Mouse (Mus musculus): Measurements from ENCODE around the gene Fam166a.

DNA sequence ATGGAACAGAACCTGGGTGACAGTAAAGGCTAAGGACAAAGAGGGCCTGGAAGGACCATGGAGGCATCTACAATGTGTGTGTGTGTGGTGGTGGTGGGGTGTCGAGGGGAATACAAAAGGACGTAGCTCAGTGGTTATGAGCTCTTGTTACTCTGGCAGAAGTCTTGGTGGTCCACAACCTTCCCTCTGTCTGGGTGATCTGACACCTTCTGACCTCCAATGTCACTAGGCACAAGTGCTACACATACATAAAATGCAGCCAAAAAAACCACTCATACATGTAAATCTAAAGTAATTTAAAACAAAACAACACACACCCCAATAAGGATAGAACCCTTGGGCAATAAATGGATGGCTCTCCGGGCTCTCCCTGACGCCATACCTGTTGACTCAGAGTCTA lies 8.9 kb downstream of the Fam166a start:
- TF ChIP-seq CTCF (IDR thresholded peaks at IDR 0.05; ENCODE audit: low read depth) = no peak
- no peak for TF ChIP-seq EP300 (IDR thresholded peaks at IDR 0.05; ENCODE audit: low read depth)
